Mouse (Mus musculus) forebrain, embryonic 11.5 days (tissue): ENCODE results near the gene Tgm2. TPM values are rescaled to one million over a fixed set of nuclear protein-coding genes. Genes with fewer than 3 reads are reported as not detected.
A peak's percentile ranks its signal among the peaks of the same experiment; 100 is the strongest.

Experiments used
- ATAC-seq: fragments of 200-750 bp; cut with Nextera tagmentation; replicated peaks from 2 replicates; pipeline ENCODE4 v1.8.0; 2017; ENCODE audit warnings: moderate TSS enrichment; ENCODE audit not compliant: low FRiP score
- DNase-seq: peaks from one replicate; pipeline ENCODE4 v3.0.0-alpha.2; 2017; ENCODE audit warnings: low spot score
- H3K27ac ChIP-seq: fragments of 300-500 bp; sonication (generic); 2 replicates; pipeline ENCODE4 v1.5.1; 2014; ENCODE audit warnings: low read depth, low read length
- H3K27me3 ChIP-seq: fragments of 300-500 bp; sonication (generic); 2 replicates; pipeline ENCODE4 v1.6.1; 2014; ENCODE audit warnings: mild to moderate bottlenecking, low read length, mixed read lengths; ENCODE audit not compliant: control insufficient read depth, insufficient read depth
- H3K36me3 ChIP-seq: fragments of 300-500 bp; sonication (generic); 2 replicates; pipeline ENCODE4 v1.6.1; 2014; ENCODE audit warnings: mild to moderate bottlenecking, low read length, moderate library complexity, mixed read lengths; ENCODE audit not compliant: control insufficient read depth, insufficient read depth
- H3K4me1 ChIP-seq: fragments of 300-500 bp; sonication (generic); replicated peaks from 2 replicates; pipeline ENCODE4 v1.6.1; 2014; ENCODE audit warnings: low read length, mixed read lengths; ENCODE audit not compliant: control insufficient read depth, insufficient read depth
- H3K4me2 ChIP-seq: fragments of 300-500 bp; sonication (generic); 2 replicates; pipeline ENCODE4 v1.6.1; 2014; ENCODE audit warnings: low read depth, mild to moderate bottlenecking, low read length, moderate library complexity, mixed read lengths; ENCODE audit not compliant: severe bottlenecking
- H3K4me3 ChIP-seq: fragments of 300-500 bp; sonication (generic); 2 replicates; pipeline ENCODE4 v1.5.1; 2014; ENCODE audit warnings: low read depth, low read length
- H3K9ac ChIP-seq: fragments of 300-500 bp; sonication (generic); 2 replicates; pipeline ENCODE4 v1.6.1; 2014; ENCODE audit warnings: low read length
- H3K9me3 ChIP-seq: fragments of 300-500 bp; sonication (generic); 2 replicates; pipeline ENCODE4 v1.6.1; 2016; ENCODE audit warnings: low read length, mixed read lengths; ENCODE audit not compliant: control insufficient read depth
- WGBS: fragments of 180-500 bp; shearing (Covaris S2); extraction: QIAGEN DNeasy Blood & Tissue Kit; methylation state at CpG from one replicate; pipeline ENCODE4 v1.1.7; 2014; 5-methylcytosine and 5-hydroxymethylcytosine counted together
- polyA plus RNA-seq: library from polyadenylated mRNA; unstranded; fragments of >200 nt; fragmentation: Nextera tagmentation; extraction: Ambion mirVana; gene quantifications from 2 replicates; pipeline ENCODE4 v1.2.1, GENCODE M21; 2014

Tgm2 gene
- polyA plus RNA-seq, 1 experiment from 2014 or later, result 4.2 TPM

GRCm38 (mm10) chr2:158071633-158071995, 74.6 kb downstream of the Tgm2 start:
- H3K9me3 ChIP-seq, result no peaks in the 10 kb centered on the region
- WGBS, result 93% methylated on average over 5 of the region's 5 CpGs
- H3K4me2 ChIP-seq, result no peak overlapping the region
- H3K36me3 ChIP-seq, result peaks cover 2% of the 10 kb centered on the region; the same call in 1 of the 2 replicates
- no peaks in the 10 kb centered on the region for H3K27me3 ChIP-seq
- no peak overlapping the region for H3K4me3 ChIP-seq
- no peak overlapping the region for H3K27ac ChIP-seq
- ATAC-seq, result no peak
- no peak overlapping the region for H3K9ac ChIP-seq
- no peaks in the 10 kb centered on the region for H3K4me1 ChIP-seq
- peak; percentile 19 for DNase-seq

GRCm38 (mm10) chr2:158070885-158071632, 75.2 kb downstream of the Tgm2 start:
- no peak for ATAC-seq
- peaks cover 2% of the 10 kb centered on the region; the same call in 1 of the 2 replicates for H3K36me3 ChIP-seq
- no peak overlapping the region for H3K9ac ChIP-seq
- no peak overlapping the region for H3K4me3 ChIP-seq
- H3K4me1 ChIP-seq, result no peaks in the 10 kb centered on the region
- DNase-seq, result peak; percentile 19
- whole genome bisulfite sequencing, result 91% methylated on average over 3 of the region's 3 CpGs
- H3K4me2 ChIP-seq, result no peak overlapping the region
- no peaks in the 10 kb centered on the region for H3K27me3 ChIP-seq
- H3K9me3 ChIP-seq, result no peaks in the 10 kb centered on the region
- H3K27ac ChIP-seq, result no peak overlapping the region

- ATAC-seq, result no peak
- Histone ChIP-seq H3K9me3 (no peaks in the 10 kb centered on the region), H3K27ac (no peak overlapping the region), H3K36me3 (peaks cover 2% of the 10 kb centered on the region; the same call in 1 of the 2 replicates), H3K9ac (no peak overlapping the region), H3K27me3 (no peaks in the 10 kb centered on the region), H3K4me1 (no peaks in the 10 kb centered on the region), H3K4me3 (no peak overlapping the region), H3K4me2 (no peak overlapping the region)
- peak; percentile 2 for DNase-seq
Measured at GRCm38 (mm10) chr2:158068444-158068971, 77.7 kb downstream of the Tgm2 start.

GRCm38 (mm10) chr2:158067260-158067824, 78.9 kb downstream of the Tgm2 start:
- no peaks in the 10 kb centered on the region for H3K9me3 ChIP-seq
- no peaks in the 10 kb centered on the region for H3K27me3 ChIP-seq
- WGBS, result 99% methylated on average over 5 of the region's 5 CpGs
- DNase-seq (no peak), ATAC-seq (no peak)
- no peaks in the 10 kb centered on the region for H3K4me1 ChIP-seq
- H3K4me3 ChIP-seq, result no peak overlapping the region
- H3K27ac ChIP-seq, result no peak overlapping the region
- no peak overlapping the region for H3K9ac ChIP-seq
- H3K4me2 ChIP-seq, result no peak overlapping the region
- peaks cover 2% of the 10 kb centered on the region; the same call in 1 of the 2 replicates for H3K36me3 ChIP-seq

- H3K27me3 ChIP-seq, result no peaks in the 10 kb centered on the region
- peak; percentile 15 for DNase-seq
- no peak overlapping the region for H3K4me3 ChIP-seq
- H3K9ac ChIP-seq, result no peak overlapping the region
- no peaks in the 10 kb centered on the region for H3K9me3 ChIP-seq
- no peak for ATAC-seq
- no peak overlapping the region for H3K4me2 ChIP-seq
- no peak overlapping the region for H3K27ac ChIP-seq
- peaks cover 2% of the 10 kb centered on the region; the same call in 1 of the 2 replicates for H3K36me3 ChIP-seq
- no peaks in the 10 kb centered on the region for H3K4me1 ChIP-seq
Measured at GRCm38 (mm10) chr2:158066456-158066855, 79.8 kb downstream of the Tgm2 start.

Other genes with a start within 250 kb of the Tgm2 start
- 0.86 and 1.3 TPM in 2 replicates for gene Vstm2l, start 231.8 kb downstream of the Tgm2 start, polyA plus RNA-seq
- gene Tti1, start 118.0 kb downstream of the Tgm2 start, polyA plus RNA-seq, result 39.3 and 40.2 TPM in 2 replicates
- 63.8 and 65.6 TPM in 2 replicates for gene Rprd1b, start 117.9 kb downstream of the Tgm2 start, polyA plus RNA-seq
- gene D630003M21Rik, start 82.8 kb upstream of the Tgm2 start, polyA plus RNA-seq, result 2.7 and 2.9 TPM in 2 replicates
- not detected in 2 replicates for gene Bpi, start 111.7 kb upstream of the Tgm2 start, polyA plus RNA-seq
- 1.5 and 2.4 TPM in 2 replicates for gene Lbp, start 160.1 kb upstream of the Tgm2 start, polyA plus RNA-seq
- gene Snhg11, start 229.2 kb upstream of the Tgm2 start, polyA plus RNA-seq, result 20.2 and 23.8 TPM in 2 replicates